Mouse (Mus musculus) mouse embryonic stem cell (cell line): ENCODE measurements around the gene Zfp689.
"Not testable (repeated sequence)": the region's sequence is repeated elsewhere in the genome, so short reads cannot be mapped to it uniquely, and the experiment has no call there.

Source experiments
- in situ Hi-C, 2 experiments: fragments of 300-500 bp; cut with MboI; formaldehyde crosslinking; loops; 1 replicate in 1 of 2; 3 replicates in 1 of 2; pipeline ENCODE4 v1.14.3; 2019 to 2020; ENCODE audit warnings: low sequenced_read_pairs in 2 of 2, low pct_unique_long_range_greater_than_20kb in 1 of 2, mixed read lengths in 1 of 2; ENCODE audit not compliant: unreplicated experiment in 1 of 2

Gene Zfp689

GRCm38 (mm10) chr7:127448521-127449300 is at the start of gene Zfp689:
Zfp689 (minus strand) TSS chr7:127449158.
- in situ Hi-C loops, result loop anchor here (5.0 to 10.0 kb wide), 2 partner anchors 44 to 56 kb away; no protein-coding TSS in a partner anchor

GRCm38 (mm10) chr7:127498407-127498806 is 49.4 kb upstream of the Zfp689 start:
- in situ Hi-C loops, result no loop called here

- in situ Hi-C loops, result no loop called here
Measured at GRCm38 (mm10) chr7:127497382-127497781, 48.4 kb upstream of the Zfp689 start.

- in situ Hi-C loops, result loop anchor here in 1 of 2 experiments (5.0 kb wide), 1 partner anchor 47 kb away; the partner anchor contains the start of gene Zfp689
Measured at GRCm38 (mm10) chr7:127494648-127495047, 45.7 kb upstream of the Zfp689 start.

- in situ Hi-C loops, result loop anchor here in 1 of 2 experiments (5.0 kb wide), 1 partner anchor 45 kb away; the partner anchor contains the start of gene Zfp689
Measured at GRCm38 (mm10) chr7:127491846-127492245, 42.9 kb upstream of the Zfp689 start.

- in situ Hi-C loops, result loop anchor here in 1 of 2 experiments (5.0 kb wide), 1 partner anchor 43 kb away; the partner anchor contains the start of gene Zfp689
Measured at GRCm38 (mm10) chr7:127489982-127490381, 41.0 kb upstream of the Zfp689 start.

GRCm38 (mm10) chr7:127488364-127488763 is 39.4 kb upstream of the Zfp689 start:
- in situ Hi-C loops, result not testable (repeated sequence)

GRCm38 (mm10) chr7:127485416-127485815 is 36.5 kb upstream of the Zfp689 start:
- in situ Hi-C loops, result no loop called here

- in situ Hi-C loops, result no loop called here
Measured at GRCm38 (mm10) chr7:127480321-127480720, 31.4 kb upstream of the Zfp689 start.

GRCm38 (mm10) chr7:127479318-127480225 is 30.6 kb upstream of the Zfp689 start:
- in situ Hi-C loops, result no loop called here

- in situ Hi-C loops, result no loop called here
Measured at GRCm38 (mm10) chr7:127478635-127479317, 29.8 kb upstream of the Zfp689 start, which contains the start of gene Fbrs. Fbrs (plus strand) TSS chr7:127479199.

GRCm38 (mm10) chr7:127477687-127478634 is 29.0 kb upstream of the Zfp689 start:
- in situ Hi-C loops, result no loop called here

- in situ Hi-C loops, result no loop called here
Measured at GRCm38 (mm10) chr7:127476855-127477254, 27.9 kb upstream of the Zfp689 start.

GRCm38 (mm10) chr7:127476336-127476735 is 27.4 kb upstream of the Zfp689 start:
- in situ Hi-C loops, result no loop called here

GRCm38 (mm10) chr7:127475186-127475740 is 26.3 kb upstream of the Zfp689 start:
- in situ Hi-C loops, result no loop called here

- in situ Hi-C loops, result no loop called here
Measured at GRCm38 (mm10) chr7:127474378-127475070, 25.6 kb upstream of the Zfp689 start.

GRCm38 (mm10) chr7:127473705-127474104 is 24.7 kb upstream of the Zfp689 start:
- in situ Hi-C loops, result no loop called here
